Mouse (Mus musculus) thymus, adult 2 months (tissue): ENCODE results near the gene Mgat2.

ENCODE experiments used
- CTCF ChIP-seq: fragments of 200-500 bp; IDR thresholded peaks from 2 replicates; pipeline ENCODE4 v1.5.1; 2012; ENCODE audit warnings: mild to moderate bottlenecking, control low read depth, low read length, moderate library complexity, borderline replicate concordance; ENCODE audit not compliant: control insufficient read depth, poor library complexity, insufficient read depth; ENCODE audit errors: extremely low read depth
- POLR2A ChIP-seq: fragments of 200-500 bp; IDR thresholded peaks from 2 replicates; pipeline ENCODE4 v1.6.1; 2012; ENCODE audit warnings: mild to moderate bottlenecking, low read length, control low read depth, moderate library complexity; ENCODE audit not compliant: control insufficient read depth, poor library complexity, insufficient read depth; ENCODE audit errors: extremely low read depth

- no peak for TF ChIP-seq CTCF
- no peak for TF ChIP-seq POLR2A
Observed at GRCm38 (mm10) chr12:69210056-69210979, 26.4 kb downstream of the Mgat2 start.
